Mouse (Mus musculus): ENCODE data around the gene Tmem253.

DNA sequence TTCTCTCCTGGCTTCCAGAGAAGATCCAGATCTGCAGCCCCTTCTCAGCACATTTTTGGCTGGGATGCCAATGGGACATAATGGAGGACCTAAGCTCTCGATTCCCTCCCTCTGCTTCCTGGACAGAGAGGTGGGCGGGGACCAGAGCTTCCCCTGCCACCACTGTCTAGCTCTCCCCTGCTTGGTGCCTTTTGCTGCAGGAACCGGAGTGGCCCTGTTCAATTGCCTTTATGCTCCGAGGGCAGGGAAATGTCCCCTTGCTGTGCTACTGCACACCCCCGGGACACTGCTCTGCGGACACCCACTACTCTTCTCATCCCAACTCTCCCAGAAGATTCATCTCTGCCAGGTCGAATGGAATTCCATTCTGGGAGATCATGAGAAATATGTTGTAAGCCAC is 10.3 kb upstream of the Tmem253 start:
- TF ChIP-seq CTCF (conservative IDR thresholded peaks at IDR 0.05; ENCODE audit: low read length) (no peak), NANOG (IDR thresholded peaks at IDR 0.05; ENCODE audit: borderline replicate concordance, low read length) (no peak)
